Mouse (Mus musculus) cerebellum, adult 2 months (tissue): ENCODE data around the gene Lmf1. TPM values are rescaled to one million over a fixed set of nuclear protein-coding genes. Genes with fewer than 3 reads are reported as not detected.

Experiments
- DNase-seq, 2 experiments: peaks; one replicate each; pipeline ENCODE4 v3.0.0; 2021
- H3K27ac ChIP-seq: fragments of 200-500 bp; 2 replicates; pipeline ENCODE4 v1.5.1; 2012; ENCODE audit warnings: low read length, control low read depth, inconsistent platforms; ENCODE audit not compliant: insufficient read depth
- H3K27me3 ChIP-seq: fragments of 200-500 bp; 2 replicates; pipeline ENCODE4 v1.6.1; 2012; ENCODE audit warnings: inconsistent platforms, mild to moderate bottlenecking, low read length, moderate library complexity; ENCODE audit not compliant: control insufficient read depth, insufficient read depth
- H3K4me1 ChIP-seq: fragments of 200-500 bp; 2 replicates; pipeline ENCODE4 v1.6.1; 2011; ENCODE audit warnings: low read length; ENCODE audit not compliant: control insufficient read depth, insufficient read depth
- H3K4me3 ChIP-seq: fragments of 200-500 bp; replicated peaks from 2 replicates; pipeline ENCODE3; 2011; ENCODE audit warnings: mild to moderate bottlenecking, low read depth, low read length, control low read depth; ENCODE audit not compliant: insufficient read depth
- CTCF ChIP-seq: fragments of 200-500 bp; IDR thresholded peaks from 2 replicates; pipeline ENCODE4 v1.5.1; 2011; ENCODE audit warnings: low read depth, mild to moderate bottlenecking, control low read depth, low read length, moderate library complexity, borderline replicate concordance; ENCODE audit not compliant: insufficient read depth
- POLR2A ChIP-seq: fragments of 200-500 bp; IDR thresholded peaks from 2 replicates; pipeline ENCODE4 v1.6.1; 2011; ENCODE audit warnings: low read length, control low read depth, borderline replicate concordance; ENCODE audit not compliant: insufficient read depth
- WGBS: fragments of 180-500 bp; shearing (Covaris S2); methylation state at CpG from one replicate; pipeline ENCODE4 v1.1.7; 2018; 5-methylcytosine and 5-hydroxymethylcytosine counted together
- polyA plus RNA-seq: library from polyadenylated mRNA; depleted of rRNA; stranded (reverse); fragments of >200 nt; gene quantifications from 2 replicates; pipeline ENCODE4 v1.2.3, GENCODE M21; 2012

Lmf1 gene
- polyA plus RNA-seq, 1 experiment: 19.1 TPM

- H3K4me3 ChIP-seq: no peak overlapping the region
- 72% methylated on average over 5 of the region's 5 CpGs for WGBS
- H3K27me3 ChIP-seq: no peaks in the 10 kb centered on the region
- TF ChIP-seq POLR2A (no peak), CTCF (no peak; the same call in 1 of the 2 replicates)
- DNase-seq: no peak
- peaks cover 24% of the 10 kb centered on the region for H3K4me1 ChIP-seq
- no peak overlapping the region for H3K27ac ChIP-seq
These were observed 16.6 kb downstream of the Lmf1 start for GRCm38 (mm10) chr17:25595495-25595894.

GRCm38 (mm10) chr17:25597537-25597936 is 18.7 kb downstream of the Lmf1 start:
- no peaks in the 10 kb centered on the region for H3K27me3 ChIP-seq
- peak; percentile 40 for DNase-seq
- H3K27ac ChIP-seq: no peak overlapping the region
- TF ChIP-seq CTCF (no peak), POLR2A (no peak)
- H3K4me3 ChIP-seq: no peak overlapping the region
- 19% methylated on average over 3 of the region's 3 CpGs for WGBS
- H3K4me1 ChIP-seq: peaks cover 24% of the 10 kb centered on the region

DNA sequence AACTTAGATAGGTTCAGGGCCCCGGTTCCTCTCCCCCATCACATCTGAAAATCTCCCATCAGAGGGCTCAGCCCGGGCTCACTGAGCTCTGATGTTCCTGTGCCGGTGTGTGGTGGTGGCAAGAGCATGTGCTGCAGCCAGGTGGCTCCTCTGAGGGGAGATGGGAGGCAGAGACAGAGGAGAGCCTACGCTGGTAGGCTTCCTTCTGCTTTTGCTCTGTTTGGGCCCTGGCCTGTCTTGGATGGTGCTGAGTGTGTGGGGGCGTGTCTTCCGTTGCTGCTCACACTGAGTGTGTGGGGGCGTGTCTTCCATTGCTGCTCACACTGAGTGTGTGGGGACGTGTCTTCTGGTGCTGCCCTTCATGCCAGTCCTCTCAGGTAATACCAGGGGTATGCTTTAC is 23.5 kb downstream of the Lmf1 start:
- TF ChIP-seq CTCF (no peak), POLR2A (no peak)
- 80% methylated on average over 8 of the region's 8 CpGs for WGBS
- Histone ChIP-seq H3K4me1 (peaks cover 12% of the 10 kb centered on the region), H3K27me3 (no peaks in the 10 kb centered on the region), H3K27ac (no peak overlapping the region), H3K4me3 (no peak overlapping the region)
- DNase-seq: no peak

DNA sequence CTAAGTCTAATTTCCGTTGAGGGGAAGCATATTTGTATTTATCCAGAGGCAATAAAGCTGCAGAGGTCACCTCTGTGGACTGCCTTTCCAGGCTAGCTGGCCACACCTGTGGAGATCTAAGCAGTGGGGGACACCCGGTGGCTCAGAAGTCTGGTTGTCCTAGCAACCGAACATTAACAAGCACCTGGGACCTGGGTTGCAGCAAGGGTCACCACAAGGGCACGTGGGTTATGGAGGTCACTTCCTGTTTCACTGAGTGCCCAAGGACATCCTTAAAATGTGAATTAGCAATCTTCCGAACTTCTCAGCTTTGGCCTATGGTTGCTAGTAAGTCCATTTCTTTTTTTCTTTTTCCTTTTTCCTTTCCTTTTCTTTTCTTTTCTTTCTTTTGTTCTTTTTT is 25.3 kb downstream of the Lmf1 start:
- 82% methylated on average over 5 of the region's 5 CpGs for WGBS
- Histone ChIP-seq H3K27me3 (no peaks in the 10 kb centered on the region), H3K4me3 (no peak overlapping the region), H3K27ac (no peak overlapping the region), H3K4me1 (0 out of 2 replicates have a peak, but pooled peaks cover 3% of the 10 kb centered on the region)
- no peak for DNase-seq
- TF ChIP-seq CTCF (no peak), POLR2A (no peak)

- H3K4me1 ChIP-seq: peaks cover 22% of the 10 kb centered on the region
- no peak overlapping the region for H3K4me3 ChIP-seq
- WGBS: 76% methylated on average over 11 of the region's 11 CpGs
- H3K27ac ChIP-seq: no peak overlapping the region
- no peaks in the 10 kb centered on the region for H3K27me3 ChIP-seq
- TF ChIP-seq CTCF (no peak), POLR2A (no peak)
- DNase-seq: no peak
These were observed 29.4 kb downstream of the Lmf1 start for GRCm38 (mm10) chr17:25608137-25608785.

DNA sequence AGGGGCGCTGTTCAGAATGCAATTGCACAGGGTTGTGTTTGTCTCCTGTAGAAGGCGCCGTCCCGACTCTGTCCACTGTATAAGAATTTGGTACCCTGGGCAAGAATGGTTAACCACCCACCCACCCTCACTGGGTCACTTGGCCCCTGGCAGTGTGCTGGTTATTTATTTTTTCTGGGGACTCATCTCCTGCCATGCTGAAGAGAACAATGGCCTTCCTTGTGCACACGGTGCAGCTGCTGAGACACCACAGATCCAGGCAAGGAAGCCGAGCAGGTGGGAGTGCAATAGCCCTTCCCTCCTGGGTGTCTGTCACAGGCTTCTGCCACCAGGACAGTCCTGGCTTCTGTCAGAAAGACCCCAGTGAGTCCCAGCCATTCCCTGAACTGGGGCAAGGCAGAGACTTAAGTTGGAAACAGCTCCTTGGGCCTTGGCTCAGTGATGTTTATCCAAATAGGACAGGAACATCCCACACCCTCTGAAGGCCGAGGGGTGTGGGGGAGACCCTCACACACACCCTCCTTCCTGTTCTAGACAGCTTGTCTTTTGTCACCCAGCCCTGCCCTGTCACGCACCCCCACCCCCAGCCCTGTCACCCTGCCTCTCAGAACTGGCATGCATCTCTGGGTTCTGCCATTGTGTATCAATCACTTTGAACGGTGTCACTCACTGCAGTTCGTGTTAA is 30.1 kb downstream of the Lmf1 start:
- DNase-seq: no peak
- Histone ChIP-seq H3K4me1 (peaks cover 22% of the 10 kb centered on the region), H3K27me3 (no peaks in the 10 kb centered on the region), H3K27ac (no peak overlapping the region), H3K4me3 (no peak overlapping the region)
- WGBS: 75% methylated on average over 10 of the region's 10 CpGs
- TF ChIP-seq POLR2A (no peak), CTCF (no peak)

DNA sequence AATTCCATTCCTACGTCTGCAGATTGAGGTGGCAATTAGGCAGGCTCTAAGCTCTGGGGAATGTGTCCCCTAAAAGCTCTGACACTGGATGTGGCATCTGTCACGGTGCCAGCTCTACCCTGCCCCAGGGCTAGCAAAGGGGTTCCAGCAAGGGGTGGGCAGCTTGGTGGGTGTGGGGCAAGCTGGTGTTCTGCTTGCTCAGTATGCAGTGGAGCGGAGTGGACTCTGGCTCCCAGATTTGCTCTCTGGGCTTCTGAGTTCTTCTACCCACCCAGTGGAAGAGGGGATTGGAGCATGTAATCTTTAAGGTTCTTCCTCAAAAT is 30.6 kb downstream of the Lmf1 start:
- no peak for DNase-seq
- Histone ChIP-seq H3K4me1 (peaks cover 22% of the 10 kb centered on the region), H3K27ac (no peak overlapping the region), H3K4me3 (no peak overlapping the region), H3K27me3 (no peaks in the 10 kb centered on the region)
- whole genome bisulfite sequencing: 83% methylated on average over 3 of the region's 3 CpGs
- TF ChIP-seq CTCF (no peak), POLR2A (no peak)

DNA sequence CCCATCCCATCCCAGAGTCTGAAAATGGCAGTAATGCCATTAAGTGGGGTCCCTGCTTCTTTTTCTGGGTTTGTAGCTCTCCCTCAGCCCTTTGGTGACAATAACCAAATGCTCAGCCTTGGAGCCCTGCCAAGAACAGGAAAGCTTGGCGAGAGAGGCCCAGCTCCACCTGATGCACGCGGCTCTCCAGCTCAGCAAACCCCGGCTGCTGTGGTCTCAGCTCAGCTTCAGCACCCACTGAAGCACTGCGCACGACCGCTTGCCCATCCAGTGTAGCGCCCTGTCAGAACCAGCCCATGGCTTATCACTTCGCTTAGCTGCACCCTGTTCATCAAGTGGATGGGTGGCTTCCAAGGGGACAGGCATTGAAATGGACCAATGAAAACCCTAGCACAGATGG is 31.3 kb downstream of the Lmf1 start:
- TF ChIP-seq POLR2A: no peak
- no peak for TF ChIP-seq CTCF
- H3K4me3 ChIP-seq: no peak overlapping the region
- H3K27me3 ChIP-seq: no peaks in the 10 kb centered on the region
- H3K27ac ChIP-seq: no peak overlapping the region
- peak; percentile 69 to 72 for DNase-seq
- WGBS: 8% methylated on average over 9 of the region's 9 CpGs
- H3K4me1 ChIP-seq: peaks cover 19% of the 10 kb centered on the region
